ENCODE assay signal across 13 mouse cellular contexts in the genomic region with DNA sequence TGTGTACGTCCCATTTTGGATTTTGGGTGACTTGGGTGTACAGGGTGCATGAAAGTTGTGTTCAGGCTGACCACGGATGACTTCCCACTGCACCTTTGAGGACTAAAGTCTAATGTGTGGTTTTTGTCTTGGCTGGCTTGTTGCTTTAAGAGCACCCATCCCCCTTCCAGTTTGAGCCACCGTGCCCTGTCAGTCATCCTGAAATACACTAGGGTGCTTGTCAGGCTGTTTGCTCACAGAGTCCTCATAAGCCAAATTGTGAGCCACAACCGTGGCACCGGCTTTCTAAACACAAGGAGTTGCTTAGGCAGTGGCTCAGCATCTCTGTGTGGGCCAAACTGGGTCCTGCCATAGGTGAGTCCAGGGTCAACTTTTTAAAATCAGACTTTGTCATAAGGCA. TPM values are rescaled to one million over a fixed set of nuclear protein-coding genes. Genes with fewer than 3 reads are reported as not detected.
A peak's percentile ranks its signal among the peaks of the same experiment; 100 is the strongest.
DNase-seq lines count a peak whose midpoint lies in the region; ATAC-seq and TF ChIP-seq lines count a peak whose summit lies in the region.
"Had no signal": no experiment of that assay in that cellular context is flagged by ENCODE, and none has a peak within 500 bp of the region (broad histone marks: within the 10 kb centered on the region; RNA-seq: fewer than 3 reads in every experiment).

No protein-coding gene starts in this region.

- H3K9me3 ChIP-seq in heart, embryonic 10.5 days: no peaks in the 10 kb centered on the region
- no peaks in the 10 kb centered on the region for H3K9me3 ChIP-seq in intestine, embryonic 15.5 days

- H3K4me3 ChIP-seq in layer of hippocampus, adult 2 months: peak overlapping the region; percentile 25
- H3K4me3 ChIP-seq in heart, embryonic 10.5 days: peak overlapping the region; percentile 24; the same call in 1 of the 2 replicates
- H3K4me3 ChIP-seq in myocyte: no peak overlapping the region
- H3K4me3 ChIP-seq in intestine, embryonic 15.5 days (replicated peaks): no peak overlapping the region

- H3ac ChIP-seq in myocyte (ENCODE audit: control insufficient read depth, insufficient read length): no peak overlapping the region

- ATAC-seq in intestine, embryonic 15.5 days: no peak
- no peak for ATAC-seq in frontal cortex, adult (ENCODE audit: low TSS enrichment)

- no peak for DNase-seq in layer of hippocampus, adult 2 months (ENCODE audit: low spot score in 2 of 2)
- DNase-seq in layer of hippocampus, postnatal 25 days (ENCODE audit: extremely low spot score in 1 of 2, low spot score in 1 of 2): no peak
- peak; percentile 23 to 49 for DNase-seq in gastrocnemius, adult 8-10 months (ENCODE audit: low spot score in 2 of 2)
- no peak for DNase-seq in heart, embryonic 10.5 days (ENCODE audit: low spot score)
- DNase-seq: kidney, postnatal 10 days had no signal

- TF ChIP-seq POLR2A in myocyte (IDR thresholded peaks at IDR 0.05; ENCODE audit: insufficient read length, low read depth): no peak

- H3K27ac ChIP-seq in layer of hippocampus, adult 2 months: peak overlapping the region; percentile 64
- peak overlapping the region; percentile 36; the same call in 1 of the 2 replicates for H3K27ac ChIP-seq in heart, embryonic 10.5 days
- no peak overlapping the region for H3K27ac ChIP-seq in intestine, embryonic 15.5 days
- H3K27ac ChIP-seq: stomach, postnatal 0 days had no signal

- H3K36me3 ChIP-seq in heart, embryonic 10.5 days: no peaks in the 10 kb centered on the region
- H3K36me3 ChIP-seq in myocyte (ENCODE audit: control insufficient read depth, insufficient read depth): no peaks in the 10 kb centered on the region
- H3K36me3 ChIP-seq in intestine, embryonic 15.5 days: no peaks in the 10 kb centered on the region

- H3K4me1 ChIP-seq in heart, embryonic 10.5 days: peaks cover 36% of the 10 kb centered on the region
- 0 out of 2 replicates have a peak, but pooled peaks cover 4% of the 10 kb centered on the region for H3K4me1 ChIP-seq in intestine, embryonic 15.5 days (replicated peaks)

- no peaks in the 10 kb centered on the region for H3K79me2 ChIP-seq in myocyte (ENCODE audit: control insufficient read depth, insufficient read depth)

- H3K4me2 ChIP-seq in myocyte (ENCODE audit: low read depth): peak overlapping the region; percentile 15
- H3K4me2 ChIP-seq in intestine, embryonic 15.5 days (replicated peaks): no peak overlapping the region

- H3K9ac ChIP-seq in intestine, embryonic 15.5 days: no peak overlapping the region

- no peak for TF ChIP-seq CTCF in layer of hippocampus, adult 2 months (conservative IDR thresholded peaks at IDR 0.05)

- WGBS in heart, embryonic 10.5 days: 55% methylated on average over 5 of the region's 5 CpGs
- WGBS in intestine, embryonic 15.5 days: 59% methylated on average over 5 of the region's 5 CpGs

- no peaks in the 10 kb centered on the region for H3K27me3 ChIP-seq in heart, embryonic 10.5 days (ENCODE audit: insufficient read depth, poor library complexity, severe bottlenecking)
- no peaks in the 10 kb centered on the region for H3K27me3 ChIP-seq in myocyte (ENCODE audit: control insufficient read depth, insufficient read depth, insufficient read length)
- H3K27me3 ChIP-seq in intestine, embryonic 15.5 days (replicated peaks): no peaks in the 10 kb centered on the region

TF ChIP-seq in myocyte, 11 proteins besides CTCF, POLR2A, EP300 and RAD21:
- TF ChIP-seq USF1 (IDR thresholded peaks at IDR 0.05; ENCODE audit: low read depth): no peak
- no peak for TF ChIP-seq CEBPB (IDR thresholded peaks at IDR 0.05; ENCODE audit: insufficient read depth, poor library complexity, severe bottlenecking)
- no peak for TF ChIP-seq REST (IDR thresholded peaks at IDR 0.05; ENCODE audit: insufficient read depth, insufficient read length)
- no peak for TF ChIP-seq MYOD1 (IDR thresholded peaks at IDR 0.05; ENCODE audit: control insufficient read depth in 1 of 3, insufficient read length in 2 of 3, low read depth in 2 of 3)
- no peak for TF ChIP-seq POLR2AphosphoS2 (IDR thresholded peaks at IDR 0.05; ENCODE audit: insufficient read length, low read depth)
- TF ChIP-seq SRF (IDR thresholded peaks at IDR 0.05; ENCODE audit: control insufficient read depth, insufficient read length, low read depth): no peak
- no peak for TF ChIP-seq TCF3 (IDR thresholded peaks at IDR 0.05; ENCODE audit: insufficient read length, low read depth)
- TF ChIP-seq MYOG (IDR thresholded peaks at IDR 0.05; ENCODE audit: control insufficient read depth in 1 of 3, insufficient read depth in 1 of 3, insufficient read length in 2 of 3, low read depth in 2 of 3): no peak
- no peak for TF ChIP-seq MAX (IDR thresholded peaks at IDR 0.05; ENCODE audit: low read depth)
- TF ChIP-seq E2F4 (IDR thresholded peaks at IDR 0.05; ENCODE audit: insufficient read depth): no peak
- no peak for TF ChIP-seq TCF12 (IDR thresholded peaks at IDR 0.05; ENCODE audit: insufficient read depth, poor library complexity, severe bottlenecking)

RNA-seq across cellular contexts. Expression of gene Ctnna3, which starts 50.2 kb away (rescaled TPM):
- 1 to 10 TPM; 1.8 to 2.0 TPM for total RNA-seq in layer of hippocampus, adult 2 months (2021)
- 1 to 10 TPM; 1.5 to 1.7 TPM for total RNA-seq in layer of hippocampus, postnatal 25 days (2021)
- total RNA-seq in gastrocnemius, adult 8-10 months (2022): 10 to 100 TPM; 21.3 to 31.5 (median 25.8) TPM
- 14.2 and 22.7 TPM in 2 replicates for polyA plus RNA-seq in heart, embryonic 10.5 days (2016; fragmentation: Nextera tagmentation; extraction: Ambion mirVana)
- polyA plus RNA-seq in myocyte (2012; fragmentation: generic; extraction: Trizol): 0.17 TPM
- 0.98 and 1.3 TPM in 2 replicates for polyA plus RNA-seq in intestine, embryonic 15.5 days (2015; fragmentation: Nextera tagmentation; extraction: Ambion mirVana)
- total RNA-seq: megakaryocyte progenitor cell, adult 5-6 weeks had no signal

RNA-seq across cellular contexts. Expression of gene Gm7075, which starts 58.5 kb away (rescaled TPM):
- not detected for total RNA-seq in layer of hippocampus, adult 2 months (2021)
- not detected for total RNA-seq in layer of hippocampus, postnatal 25 days (2021)
- not detected for total RNA-seq in gastrocnemius, adult 8-10 months (2022)
- polyA plus RNA-seq in heart, embryonic 10.5 days (2016; fragmentation: Nextera tagmentation; extraction: Ambion mirVana): not detected in 2 replicates
- polyA plus RNA-seq in myocyte (2012; fragmentation: generic; extraction: Trizol): not detected
- not detected in 2 replicates for polyA plus RNA-seq in intestine, embryonic 15.5 days (2015; fragmentation: Nextera tagmentation; extraction: Ambion mirVana)
- total RNA-seq: megakaryocyte progenitor cell, adult 5-6 weeks had no signal
- polyA plus RNA-seq: limb, embryonic 11.5 days; liver, embryonic 16.5 days; small intestine, adult 2 months; stomach, postnatal 0 days had no signal

Comparison
In these comparisons a context has a peak if more than half of its experiments do, and no peak if none do; other contexts are left out.
1. DNase-seq: peak in gastrocnemius, adult 8-10 months (2 of 2); none in layer of hippocampus, adult 2 months (0 of 2), layer of hippocampus, postnatal 25 days (0 of 2) and heart, embryonic 10.5 days (single experiment).
2. H3K4me3 ChIP-seq: peak in layer of hippocampus, adult 2 months (single experiment) and heart, embryonic 10.5 days (single experiment); none in myocyte (single experiment) and intestine, embryonic 15.5 days (single experiment).
3. RNA of gene Ctnna3, which starts 50.2 kb away (total RNA-seq): 21.3 to 31.5 TPM in gastrocnemius, adult 8-10 months; 1.8 to 2.0 TPM in layer of hippocampus, adult 2 months and 1.5 to 1.7 TPM in layer of hippocampus, postnatal 25 days; every median in the first group is over 4 times any median in the second.